Mouse (Mus musculus): Measurements from ENCODE around the gene Olfr370. TPM values are rescaled to one million over a fixed set of nuclear protein-coding genes. Genes with fewer than 3 reads are reported as not detected.

Olfr370 gene
- polyA plus RNA-seq, 1 experiment, result not detected

DNA sequence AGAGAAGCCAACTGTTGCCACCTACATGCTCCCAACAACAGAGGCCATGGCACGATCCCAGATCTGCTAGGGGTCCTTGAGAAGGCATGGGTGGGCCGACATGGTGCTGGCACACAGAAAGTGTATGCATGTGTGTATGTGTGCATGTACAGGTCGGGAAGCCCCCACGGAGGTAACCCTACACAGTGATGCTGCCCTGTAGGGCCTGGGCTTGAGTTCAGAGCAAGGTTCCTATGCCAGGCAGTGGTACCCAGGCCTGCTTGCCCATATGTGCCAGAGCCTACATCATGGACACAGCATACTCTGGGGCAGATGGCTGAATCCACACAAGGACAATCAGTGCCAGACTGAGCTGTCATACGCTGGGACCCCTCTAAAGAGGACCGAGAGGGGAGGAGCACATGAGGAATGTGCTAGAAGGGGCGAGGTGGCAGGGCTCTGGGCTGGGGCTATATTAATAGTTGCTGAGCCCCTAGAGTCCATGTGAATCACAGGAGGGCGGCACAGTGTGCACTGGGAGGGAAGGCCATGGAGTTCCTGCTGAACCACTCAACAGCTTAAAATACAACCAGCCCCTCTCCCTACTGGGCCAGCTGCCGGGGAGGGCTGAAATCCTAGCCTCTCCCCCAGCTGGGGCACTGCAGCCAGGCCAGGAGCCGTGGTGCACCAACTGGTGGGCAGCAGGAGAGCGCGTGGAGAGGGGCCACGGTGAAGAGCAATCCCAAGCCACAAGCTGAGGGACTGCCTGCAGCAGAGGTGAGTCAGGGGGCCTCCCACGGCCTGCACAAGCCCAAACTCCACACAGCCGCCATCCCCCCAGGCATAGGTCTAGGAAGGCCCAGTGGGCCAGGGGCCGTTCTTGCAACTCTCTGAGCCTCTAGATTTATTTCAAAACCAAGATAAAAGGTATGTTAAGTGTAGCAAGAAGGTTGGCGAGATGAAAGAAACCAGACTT, 40.3 kb downstream of the Olfr370 start:
- Histone ChIP-seq H3K4me3 (ENCODE audit: low read depth, low read length) (no peak overlapping the region), H3K36me3 (ENCODE audit: control insufficient read depth, insufficient read depth, low read length) (peaks cover 17% of the 10 kb centered on the region), H3K27ac (ENCODE audit: insufficient read depth, low read depth, low read length) (no peak overlapping the region), H3K27me3 (ENCODE audit: control insufficient read depth, insufficient read depth, low read length) (no peaks in the 10 kb centered on the region), H3K4me1 (ENCODE audit: control insufficient read depth, insufficient read depth, insufficient read length, low read length) (peaks cover 5% of the 10 kb centered on the region)
- 79% methylated on average over 17 of the region's 17 CpGs for WGBS
- TF ChIP-seq CTCF (IDR thresholded peaks at IDR 0.05; ENCODE audit: extremely low read depth, insufficient read length, insufficient replicate concordance, low read depth, low read length), result no peak
- TF ChIP-seq POLR2A (IDR thresholded peaks at IDR 0.05; ENCODE audit: low read depth, low read length), result no peak

DNA sequence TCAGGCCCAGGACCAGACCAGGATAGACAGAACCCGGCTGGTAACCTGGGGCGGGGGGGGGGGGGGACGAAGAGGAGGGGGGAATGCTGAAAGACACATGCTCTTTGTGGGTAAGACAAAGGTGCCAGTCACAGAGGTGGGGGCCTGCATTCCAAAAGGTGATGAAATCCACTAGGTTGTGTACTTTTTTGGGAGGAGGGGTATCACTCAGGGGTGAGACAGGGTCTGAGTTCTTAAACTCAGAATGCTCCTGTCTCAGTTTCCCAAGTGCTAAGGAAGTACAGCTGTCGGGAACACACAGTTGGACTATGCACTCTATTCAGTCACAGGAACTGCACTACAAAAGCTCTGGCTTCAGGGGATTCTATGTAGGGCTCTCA, 40.9 kb downstream of the Olfr370 start:
- Histone ChIP-seq H3K27ac (ENCODE audit: insufficient read depth, low read depth, low read length) (no peak overlapping the region), H3K4me1 (ENCODE audit: control insufficient read depth, insufficient read depth, insufficient read length, low read length) (peaks cover 5% of the 10 kb centered on the region), H3K4me3 (ENCODE audit: low read depth, low read length) (no peak overlapping the region), H3K27me3 (ENCODE audit: control insufficient read depth, insufficient read depth, low read length) (no peaks in the 10 kb centered on the region), H3K36me3 (ENCODE audit: control insufficient read depth, insufficient read depth, low read length) (peaks cover 12% of the 10 kb centered on the region)
- TF ChIP-seq CTCF (IDR thresholded peaks at IDR 0.05; ENCODE audit: extremely low read depth, insufficient read length, insufficient replicate concordance, low read depth, low read length), result no peak
- no peak for TF ChIP-seq POLR2A (IDR thresholded peaks at IDR 0.05; ENCODE audit: low read depth, low read length)
- 53% methylated on average over 3 of the region's 4 CpGs for WGBS

DNA sequence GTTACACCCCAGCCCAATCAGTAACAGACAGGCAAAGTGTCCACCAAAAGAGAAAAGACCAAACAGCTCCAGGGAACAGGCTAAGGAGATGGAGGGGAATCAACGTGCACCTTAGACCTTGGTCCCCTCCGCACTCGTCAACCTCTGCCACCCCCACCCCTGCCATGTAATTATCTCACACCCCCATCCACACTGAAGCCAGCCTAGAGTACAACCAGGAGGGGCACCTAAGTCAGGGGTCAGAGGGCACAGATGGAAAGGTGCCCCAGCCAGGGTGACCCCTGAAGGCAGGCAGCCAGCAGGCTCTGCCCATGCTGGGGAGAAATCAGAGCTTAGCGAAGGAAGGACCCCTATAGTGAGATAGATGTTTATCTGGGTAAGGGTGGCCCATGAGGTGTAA, 41.3 kb downstream of the Olfr370 start:
- TF ChIP-seq CTCF (IDR thresholded peaks at IDR 0.05; ENCODE audit: extremely low read depth, insufficient read length, insufficient replicate concordance, low read depth, low read length) (no peak), POLR2A (IDR thresholded peaks at IDR 0.05; ENCODE audit: low read depth, low read length) (no peak)
- WGBS, result 73% methylated on average over 4 of the region's 4 CpGs
- Histone ChIP-seq H3K27me3 (ENCODE audit: control insufficient read depth, insufficient read depth, low read length) (no peaks in the 10 kb centered on the region), H3K4me3 (ENCODE audit: low read depth, low read length) (no peak overlapping the region), H3K27ac (ENCODE audit: insufficient read depth, low read depth, low read length) (no peak overlapping the region), H3K4me1 (ENCODE audit: control insufficient read depth, insufficient read depth, insufficient read length, low read length) (peaks cover 5% of the 10 kb centered on the region), H3K36me3 (ENCODE audit: control insufficient read depth, insufficient read depth, low read length) (peaks cover 9% of the 10 kb centered on the region)

DNA sequence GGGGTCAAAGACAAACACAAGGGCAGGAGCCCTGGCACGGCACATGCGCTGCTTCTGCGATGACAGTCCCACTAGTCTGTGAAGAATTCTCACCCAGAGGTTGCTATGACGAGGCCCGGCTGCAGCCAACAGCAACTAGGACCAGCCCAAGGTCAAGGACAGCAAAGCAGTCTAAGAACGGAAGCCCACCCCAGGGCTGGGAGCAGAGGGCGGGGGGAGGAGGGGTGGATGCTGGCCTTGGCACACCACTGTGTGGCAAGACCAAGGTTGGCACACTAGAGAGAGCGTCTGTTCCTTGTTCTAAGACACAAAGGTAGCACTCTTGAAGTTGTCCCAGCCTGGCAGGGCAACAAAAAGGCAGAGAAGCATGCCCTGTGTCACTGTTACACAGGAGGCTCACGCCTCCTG, 41.8 kb downstream of the Olfr370 start:
- TF ChIP-seq POLR2A (IDR thresholded peaks at IDR 0.05; ENCODE audit: low read depth, low read length) (no peak), CTCF (IDR thresholded peaks at IDR 0.05; ENCODE audit: extremely low read depth, insufficient read length, insufficient replicate concordance, low read depth, low read length) (no peak)
- peaks cover 4% of the 10 kb centered on the region for H3K36me3 ChIP-seq (ENCODE audit: control insufficient read depth, insufficient read depth, low read length)
- no peak overlapping the region for H3K27ac ChIP-seq (ENCODE audit: insufficient read depth, low read depth, low read length)
- H3K4me3 ChIP-seq (ENCODE audit: low read depth, low read length), result no peak overlapping the region
- peaks cover 5% of the 10 kb centered on the region for H3K4me1 ChIP-seq (ENCODE audit: control insufficient read depth, insufficient read depth, insufficient read length, low read length)
- 71% methylated on average over 9 of the region's 9 CpGs for WGBS
- no peaks in the 10 kb centered on the region for H3K27me3 ChIP-seq (ENCODE audit: control insufficient read depth, insufficient read depth, low read length)

DNA sequence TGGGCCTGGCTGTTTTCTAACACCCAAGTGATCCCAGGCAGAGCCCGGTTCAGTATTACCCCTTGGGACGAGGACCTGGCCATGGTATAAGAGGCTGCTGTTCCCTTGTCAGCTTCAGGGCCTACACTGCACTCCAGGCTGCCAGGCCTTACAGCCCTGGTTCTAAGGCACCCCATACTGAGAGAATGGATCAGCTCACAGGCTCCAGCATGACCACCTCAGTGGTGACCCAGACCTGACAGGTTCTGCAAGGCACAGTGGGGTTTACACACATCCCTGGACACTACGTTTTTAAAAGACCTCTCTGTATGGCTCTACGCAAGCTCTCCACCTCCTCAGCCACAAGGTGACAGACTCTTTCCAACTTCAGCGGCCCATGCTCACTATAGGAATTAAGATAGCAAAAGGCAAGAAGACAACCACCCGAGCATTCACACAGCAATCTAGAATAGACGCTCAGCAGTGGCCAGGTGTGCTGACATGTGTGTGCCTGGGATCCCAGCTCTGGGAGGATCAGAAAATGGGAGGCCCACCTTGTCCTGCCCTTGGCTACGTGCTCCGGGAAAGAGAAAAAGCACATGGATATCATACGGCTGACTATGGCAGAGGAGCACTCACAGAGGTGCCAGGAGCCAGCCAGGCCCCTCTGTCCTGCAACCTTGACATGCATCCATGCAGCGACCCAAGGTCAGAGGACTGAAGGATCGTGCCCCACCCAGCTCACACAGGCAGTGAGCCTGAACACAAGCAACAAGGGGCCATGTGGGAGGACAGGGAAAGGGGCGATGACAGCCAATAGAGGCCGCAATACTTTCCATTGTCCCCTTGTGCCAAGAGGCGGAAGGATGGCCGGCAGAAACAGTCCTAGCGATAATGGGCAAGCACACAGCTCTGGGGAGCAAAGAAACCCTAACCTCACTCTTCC, 42.8 kb downstream of the Olfr370 start:
- WGBS, result 75% methylated on average over 17 of the region's 17 CpGs
- no peak overlapping the region for H3K4me3 ChIP-seq (ENCODE audit: low read depth, low read length)
- no peaks in the 10 kb centered on the region for H3K27me3 ChIP-seq (ENCODE audit: control insufficient read depth, insufficient read depth, low read length)
- TF ChIP-seq CTCF (IDR thresholded peaks at IDR 0.05; ENCODE audit: extremely low read depth, insufficient read length, insufficient replicate concordance, low read depth, low read length) (no peak), POLR2A (IDR thresholded peaks at IDR 0.05; ENCODE audit: low read depth, low read length) (no peak)
- peaks cover 5% of the 10 kb centered on the region for H3K4me1 ChIP-seq (ENCODE audit: control insufficient read depth, insufficient read depth, insufficient read length, low read length)
- H3K36me3 ChIP-seq (ENCODE audit: control insufficient read depth, insufficient read depth, low read length), result no peaks in the 10 kb centered on the region
- no peak overlapping the region for H3K27ac ChIP-seq (ENCODE audit: insufficient read depth, low read depth, low read length)

DNA sequence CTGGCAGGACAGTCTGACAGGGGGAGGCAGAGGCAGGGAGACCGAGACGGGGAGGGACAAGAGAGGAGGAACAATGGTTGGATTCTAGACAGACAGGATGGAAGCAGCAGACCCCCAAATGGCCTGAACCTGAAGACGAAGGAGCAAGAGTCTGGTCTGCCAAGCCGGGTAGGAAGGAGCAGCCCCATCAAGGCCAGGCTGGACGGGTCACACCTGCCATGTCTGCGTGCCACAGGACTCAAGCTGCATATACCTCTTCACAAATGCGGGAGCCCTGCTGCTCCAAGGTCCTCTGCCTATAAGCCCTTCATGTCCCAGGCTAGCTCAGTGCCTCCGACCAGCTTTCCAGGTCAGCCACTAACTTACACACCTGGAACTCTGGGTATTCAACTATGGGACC, 44.1 kb downstream of the Olfr370 start:
- TF ChIP-seq POLR2A (IDR thresholded peaks at IDR 0.05; ENCODE audit: low read depth, low read length) (no peak), CTCF (IDR thresholded peaks at IDR 0.05; ENCODE audit: extremely low read depth, insufficient read length, insufficient replicate concordance, low read depth, low read length) (no peak)
- Histone ChIP-seq H3K36me3 (ENCODE audit: control insufficient read depth, insufficient read depth, low read length) (no peaks in the 10 kb centered on the region), H3K27me3 (ENCODE audit: control insufficient read depth, insufficient read depth, low read length) (no peaks in the 10 kb centered on the region), H3K27ac (ENCODE audit: insufficient read depth, low read depth, low read length) (no peak overlapping the region), H3K4me1 (ENCODE audit: control insufficient read depth, insufficient read depth, insufficient read length, low read length) (peaks cover 3% of the 10 kb centered on the region; the same call in 1 of the 2 replicates), H3K4me3 (ENCODE audit: low read depth, low read length) (no peak overlapping the region)
- 91% methylated on average over 8 of the region's 8 CpGs for WGBS
